Mouse (Mus musculus) intestine, embryonic 16.5 days (tissue): ENCODE data around the gene Ap3b1. TPM values are rescaled to one million over a fixed set of nuclear protein-coding genes. Genes with fewer than 3 reads are reported as not detected.

Source experiments
- ATAC-seq: fragments of 200-750 bp; cut with Nextera tagmentation; 2 replicates; pipeline ENCODE4 v1.8.0; 2017; ENCODE audit warnings: moderate TSS enrichment, moderate library complexity
- H3K27ac ChIP-seq: fragments of 300-500 bp; sonication (generic); 2 replicates; pipeline ENCODE4 v1.5.1; 2014; ENCODE audit warnings: mild to moderate bottlenecking, low read length
- H3K27me3 ChIP-seq: fragments of 300-500 bp; sonication (generic); replicated peaks from 2 replicates; pipeline ENCODE4 v1.6.1; 2014; ENCODE audit warnings: low read length, control low read depth, mixed read lengths; ENCODE audit not compliant: control insufficient read depth, insufficient read depth
- H3K36me3 ChIP-seq: fragments of 300-500 bp; sonication (generic); 2 replicates; pipeline ENCODE4 v1.6.1; 2014; ENCODE audit warnings: low read length, control low read depth; ENCODE audit not compliant: control insufficient read depth, insufficient read depth
- H3K4me1 ChIP-seq: fragments of 300-500 bp; sonication (generic); 2 replicates; pipeline ENCODE4 v1.6.1; 2014; ENCODE audit warnings: low read length, control low read depth, mixed read lengths; ENCODE audit not compliant: control insufficient read depth, insufficient read depth
- H3K4me2 ChIP-seq: fragments of 300-500 bp; sonication (generic); 2 replicates; pipeline ENCODE4 v1.6.1; 2014; ENCODE audit warnings: low read depth, low read length, control low read depth
- H3K4me3 ChIP-seq: fragments of 300-500 bp; sonication (generic); 2 replicates; pipeline ENCODE4 v1.5.1; 2014; ENCODE audit warnings: mild to moderate bottlenecking, low read length
- H3K9ac ChIP-seq: fragments of 300-500 bp; sonication (generic); 2 replicates; pipeline ENCODE4 v1.6.1; 2014; ENCODE audit warnings: low read depth, low read length
- H3K9me3 ChIP-seq: fragments of 300-500 bp; sonication (generic); 2 replicates; pipeline ENCODE4 v1.6.1; 2016; ENCODE audit warnings: low read length, control low read depth; ENCODE audit not compliant: control insufficient read depth
- WGBS: fragments of 180-500 bp; shearing (Covaris S2); extraction: QIAGEN DNeasy Blood & Tissue Kit; methylation state at CpG from one replicate; pipeline ENCODE4 v1.1.7; 2014; 5-methylcytosine and 5-hydroxymethylcytosine counted together
- polyA plus RNA-seq: library from polyadenylated mRNA; unstranded; fragments of >200 nt; fragmentation: Nextera tagmentation; extraction: Ambion mirVana; gene quantifications from 2 replicates; pipeline ENCODE4 v1.2.1, GENCODE M21; 2015

The Ap3b1 gene
- polyA plus RNA-seq, 1 experiment from 2014 or later = 48.9 TPM

DNA sequence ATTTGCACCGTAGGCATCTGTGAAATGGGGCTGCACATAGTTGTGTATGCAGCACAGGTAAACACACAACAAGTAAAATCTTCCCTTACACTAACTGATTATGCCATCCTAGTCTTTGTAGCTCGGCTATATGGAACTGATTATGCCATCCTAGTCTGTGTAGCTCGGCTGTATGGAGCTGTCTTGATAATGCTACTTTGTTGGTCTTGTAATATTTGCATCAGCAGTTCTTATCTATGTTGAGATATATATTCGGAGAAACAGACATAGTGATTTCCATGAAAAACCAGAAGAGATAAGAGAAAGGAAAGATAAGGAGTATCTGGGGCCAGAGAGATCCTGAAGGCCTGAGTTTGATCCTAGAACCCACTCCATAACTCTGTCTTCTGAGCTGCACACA, 178.6 kb downstream of the Ap3b1 start:
- no peak overlapping the region for H3K4me2 ChIP-seq
- H3K27me3 ChIP-seq = no peaks in the 10 kb centered on the region
- 76% methylated on average over 4 of the region's 4 CpGs for WGBS
- no peaks in the 10 kb centered on the region for H3K9me3 ChIP-seq
- no peak overlapping the region for H3K27ac ChIP-seq
- H3K4me3 ChIP-seq = no peak overlapping the region
- H3K4me1 ChIP-seq = no peaks in the 10 kb centered on the region
- no peak overlapping the region for H3K9ac ChIP-seq
- ATAC-seq = no peak
- 0 out of 2 replicates have a peak, but pooled peaks cover 3% of the 10 kb centered on the region for H3K36me3 ChIP-seq

DNA sequence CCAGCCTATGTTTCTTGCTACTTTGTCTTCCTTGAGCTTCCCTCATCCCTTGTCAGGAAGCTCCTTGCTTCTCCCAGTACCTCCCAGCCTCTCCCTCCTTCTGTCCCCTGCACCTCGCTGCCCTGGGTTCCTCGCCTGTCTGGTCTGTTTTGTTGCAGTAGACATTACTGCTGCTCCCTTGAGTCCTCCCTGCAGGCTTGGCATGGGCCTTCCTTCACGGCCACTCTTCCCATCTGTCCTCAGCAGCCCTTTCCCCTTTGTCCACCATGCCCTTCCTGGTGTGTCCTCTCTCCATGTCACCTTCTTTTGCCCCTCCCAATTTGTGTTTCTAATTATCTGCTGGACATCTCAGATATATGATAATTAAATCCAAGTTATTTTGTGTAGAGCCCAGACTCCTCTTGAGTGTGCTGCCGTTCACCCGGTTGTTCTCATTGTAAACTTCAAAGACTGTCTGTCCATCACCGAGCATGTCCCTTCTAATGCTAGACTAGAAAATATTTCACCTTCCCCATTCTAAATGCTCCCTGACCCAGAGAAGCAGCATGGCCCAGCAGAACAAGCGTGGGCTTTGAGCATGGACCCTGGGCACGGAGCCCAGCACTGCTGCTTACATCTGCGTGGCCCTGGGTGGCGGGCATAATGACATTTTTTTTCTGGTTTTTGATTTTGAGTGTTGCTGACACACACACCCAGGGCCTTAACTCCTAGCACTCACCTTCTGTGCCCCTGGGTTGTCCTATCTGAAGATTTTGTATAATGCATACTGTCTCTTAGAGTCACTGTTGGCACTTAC, 181.3 kb downstream of the Ap3b1 start:
- WGBS = 87% methylated on average over 10 of the region's 10 CpGs
- no peak for ATAC-seq
- no peaks in the 10 kb centered on the region for H3K27me3 ChIP-seq

DNA sequence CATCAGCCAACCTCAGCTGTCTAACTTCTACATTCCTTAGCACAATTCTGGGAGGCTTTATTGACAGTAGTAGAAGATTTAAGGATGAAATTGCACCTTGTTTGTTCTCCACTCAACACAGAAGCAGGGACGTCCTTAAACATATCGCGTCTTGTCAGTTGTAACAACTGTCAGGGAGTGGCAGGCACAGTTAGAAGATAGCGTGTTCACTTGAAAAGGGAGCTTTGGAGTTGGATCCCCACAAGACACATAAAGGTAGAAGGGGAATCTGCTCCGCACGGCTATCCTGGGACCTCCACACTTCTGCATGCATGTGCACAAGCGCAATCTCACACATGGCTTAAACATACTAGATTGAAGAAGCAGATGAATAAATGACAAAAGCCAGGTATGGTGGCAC, 183.3 kb downstream of the Ap3b1 start:
- H3K4me3 ChIP-seq = no peak overlapping the region
- no peaks in the 10 kb centered on the region for H3K9me3 ChIP-seq
- no peak overlapping the region for H3K4me2 ChIP-seq
- 0 out of 2 replicates have a peak, but pooled peaks cover 3% of the 10 kb centered on the region for H3K36me3 ChIP-seq
- no peak overlapping the region for H3K27ac ChIP-seq
- no peaks in the 10 kb centered on the region for H3K4me1 ChIP-seq
- no peak for ATAC-seq
- no peaks in the 10 kb centered on the region for H3K27me3 ChIP-seq
- H3K9ac ChIP-seq = no peak overlapping the region
- WGBS = 84% methylated on average over 7 of the region's 7 CpGs

More for the DNA sequence above, 181.3 kb downstream of the Ap3b1 start:
- Histone ChIP-seq H3K27ac (no peak overlapping the region), H3K9ac (no peak overlapping the region), H3K9me3 (no peaks in the 10 kb centered on the region), H3K4me2 (no peak overlapping the region), H3K36me3 (0 out of 2 replicates have a peak, but pooled peaks cover 3% of the 10 kb centered on the region), H3K4me1 (no peaks in the 10 kb centered on the region), H3K4me3 (no peak overlapping the region)

DNA sequence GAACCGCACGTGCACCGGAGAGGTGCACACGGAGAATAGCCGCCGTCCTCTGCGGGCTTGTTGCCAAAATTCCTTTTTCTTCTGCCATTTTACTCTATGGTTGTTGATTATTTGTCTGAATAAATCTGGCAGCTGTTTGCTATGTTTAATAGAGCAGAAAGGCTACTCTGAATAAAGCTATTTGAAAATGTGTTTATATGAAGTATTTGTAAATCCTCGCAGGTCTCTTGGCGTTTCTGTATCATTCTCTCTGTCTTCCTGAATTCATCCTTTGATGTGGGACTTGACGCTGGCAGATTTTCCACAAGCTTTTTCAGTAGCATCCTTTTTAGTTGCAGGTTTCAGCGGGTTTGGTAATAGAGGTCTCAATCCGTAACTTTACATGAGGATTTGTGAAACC, 185.5 kb downstream of the Ap3b1 start:
- no peak overlapping the region for H3K4me3 ChIP-seq
- WGBS = 72% methylated on average over 12 of the region's 12 CpGs
- ATAC-seq = no peak
- H3K36me3 ChIP-seq = 0 out of 2 replicates have a peak, but pooled peaks cover 3% of the 10 kb centered on the region
- no peaks in the 10 kb centered on the region for H3K4me1 ChIP-seq
- no peak overlapping the region for H3K27ac ChIP-seq
- H3K27me3 ChIP-seq = no peaks in the 10 kb centered on the region
- no peak overlapping the region for H3K9ac ChIP-seq
- no peaks in the 10 kb centered on the region for H3K9me3 ChIP-seq
- H3K4me2 ChIP-seq = no peak overlapping the region

DNA sequence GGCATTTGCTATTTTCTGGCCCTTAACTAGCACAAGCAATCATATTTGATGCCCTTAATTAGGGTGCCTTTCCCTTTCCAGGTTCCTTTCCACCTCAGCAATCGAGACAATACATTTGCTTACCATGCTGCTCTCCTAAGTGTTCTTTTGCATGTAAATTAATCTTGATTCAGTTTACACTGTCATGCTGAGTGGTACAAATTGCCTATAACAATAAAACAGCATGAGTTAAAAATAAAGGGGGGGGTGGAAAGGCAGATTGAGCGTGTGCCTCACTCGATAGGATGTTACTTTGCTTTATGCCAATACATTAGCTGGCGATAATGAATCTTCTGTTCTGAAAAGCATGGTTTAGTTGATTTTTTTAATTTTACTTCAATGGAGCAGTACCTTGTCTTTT, 187.0 kb downstream of the Ap3b1 start:
- Histone ChIP-seq H3K9ac (no peak overlapping the region), H3K9me3 (no peaks in the 10 kb centered on the region), H3K36me3 (0 out of 2 replicates have a peak, but pooled peaks cover 3% of the 10 kb centered on the region), H3K4me1 (peaks cover 3% of the 10 kb centered on the region; the same call in 1 of the 2 replicates), H3K4me2 (no peak overlapping the region), H3K27ac (no peak overlapping the region), H3K27me3 (no peaks in the 10 kb centered on the region), H3K4me3 (no peak overlapping the region)
- no peak for ATAC-seq
- 70% methylated on average over 4 of the region's 4 CpGs for WGBS

DNA sequence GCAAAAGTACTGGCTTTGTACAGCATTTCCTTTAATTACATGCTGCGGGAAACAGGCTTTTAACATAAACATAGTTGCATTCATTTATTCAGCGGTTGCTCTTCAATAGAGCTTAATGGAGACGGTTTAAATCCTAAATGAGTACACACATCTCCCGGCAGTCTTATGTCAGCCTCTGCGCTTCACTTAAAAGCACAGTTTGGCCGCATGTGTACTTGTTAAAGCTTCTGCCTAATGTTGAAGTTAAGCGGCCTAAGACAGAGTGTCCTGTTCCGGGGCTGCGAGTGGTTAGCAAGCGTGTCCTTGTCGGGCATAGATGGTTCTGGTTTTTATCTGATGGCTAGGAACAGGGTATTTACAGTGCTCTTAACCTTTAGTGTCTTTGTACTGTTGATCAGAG, 187.5 kb downstream of the Ap3b1 start:
- Histone ChIP-seq H3K4me3 (no peak overlapping the region), H3K9me3 (no peaks in the 10 kb centered on the region), H3K27ac (no peak overlapping the region), H3K4me2 (no peak overlapping the region), H3K27me3 (no peaks in the 10 kb centered on the region), H3K36me3 (0 out of 2 replicates have a peak, but pooled peaks cover 3% of the 10 kb centered on the region), H3K9ac (no peak overlapping the region), H3K4me1 (peaks cover 3% of the 10 kb centered on the region; the same call in 1 of the 2 replicates)
- WGBS = 52% methylated on average over 11 of the region's 11 CpGs
- no peak for ATAC-seq

DNA sequence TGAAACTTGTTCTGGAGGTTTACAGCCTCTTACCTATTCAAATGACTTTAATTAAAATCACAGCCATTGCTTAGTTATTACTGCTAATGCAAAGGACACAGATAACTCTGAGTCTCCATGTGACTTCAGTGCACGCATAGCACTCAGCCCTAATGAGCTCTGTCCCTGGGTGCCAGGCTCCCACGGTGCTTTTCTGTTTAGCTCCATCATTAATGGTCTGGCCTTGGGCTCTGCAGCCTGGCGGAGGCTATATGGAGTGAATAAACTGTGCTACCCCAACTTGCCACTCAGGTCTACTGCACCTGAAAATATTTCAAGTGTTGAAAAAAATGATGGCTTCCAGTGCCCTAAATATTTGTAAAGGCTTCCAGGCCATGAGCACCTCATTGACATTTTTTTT, 190.8 kb downstream of the Ap3b1 start:
- WGBS = 54% methylated on average over 3 of the region's 3 CpGs

DNA sequence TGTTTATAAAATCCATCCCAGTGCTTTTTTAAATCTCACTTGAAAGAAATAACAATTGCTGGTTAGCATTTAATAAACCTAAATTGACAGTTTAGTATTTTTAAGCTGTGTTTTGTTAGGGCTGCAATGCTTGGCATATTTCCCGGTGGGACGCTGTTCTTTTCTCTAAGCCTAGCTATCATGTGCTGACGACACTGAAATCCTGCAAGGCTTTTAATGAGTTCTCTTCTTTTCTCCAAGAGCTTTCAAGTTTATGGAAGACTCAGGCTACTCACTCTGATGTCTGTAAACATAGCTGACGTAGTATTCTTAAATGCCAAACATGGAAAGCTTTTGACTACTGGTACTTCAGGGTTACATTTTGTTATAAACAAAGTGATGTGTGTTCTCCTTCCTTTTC, 191.3 kb downstream of the Ap3b1 start:
- no peak overlapping the region for H3K9ac ChIP-seq
- no peaks in the 10 kb centered on the region for H3K27me3 ChIP-seq
- whole genome bisulfite sequencing = 46% methylated on average over 4 of the region's 4 CpGs
- H3K4me1 ChIP-seq = peaks cover 3% of the 10 kb centered on the region; the same call in 1 of the 2 replicates
- no peak overlapping the region for H3K4me2 ChIP-seq
- H3K4me3 ChIP-seq = no peak overlapping the region
- H3K9me3 ChIP-seq = no peaks in the 10 kb centered on the region
- no peaks in the 10 kb centered on the region for H3K36me3 ChIP-seq
- H3K27ac ChIP-seq = no peak overlapping the region
- no peak for ATAC-seq

More for the DNA sequence above, 190.8 kb downstream of the Ap3b1 start:
- H3K27me3 ChIP-seq = no peaks in the 10 kb centered on the region
- peaks cover 3% of the 10 kb centered on the region; the same call in 1 of the 2 replicates for H3K4me1 ChIP-seq
- H3K4me3 ChIP-seq = no peak overlapping the region
- no peak overlapping the region for H3K9ac ChIP-seq
- H3K36me3 ChIP-seq = no peaks in the 10 kb centered on the region
- ATAC-seq = no peak
- no peak overlapping the region for H3K4me2 ChIP-seq
- H3K27ac ChIP-seq = no peak overlapping the region
- H3K9me3 ChIP-seq = no peaks in the 10 kb centered on the region

DNA sequence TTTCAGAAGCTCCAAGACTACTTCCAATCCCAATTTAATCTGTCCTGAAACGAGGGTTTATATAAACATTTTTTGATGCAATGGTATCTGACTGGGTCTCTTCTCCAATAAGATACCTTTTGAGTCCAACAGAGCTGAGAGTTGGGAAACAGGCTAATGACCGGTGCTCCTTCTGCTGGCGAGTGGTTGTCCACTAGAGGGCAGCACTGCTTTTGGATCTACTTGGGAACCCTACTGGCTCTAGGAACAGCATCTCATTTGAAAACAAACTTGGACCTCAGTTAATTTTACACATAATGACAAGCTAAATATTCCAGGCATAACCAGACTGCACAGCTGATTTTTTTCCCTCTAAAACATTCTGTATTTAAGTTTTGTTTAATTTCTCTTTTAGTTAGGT, 201.3 kb downstream of the Ap3b1 start:
- Histone ChIP-seq H3K9ac (no peak overlapping the region), H3K27ac (no peak overlapping the region), H3K4me1 (0 out of 2 replicates have a peak, but pooled peaks cover 2% of the 10 kb centered on the region), H3K27me3 (no peaks in the 10 kb centered on the region), H3K4me3 (no peak overlapping the region), H3K36me3 (no peaks in the 10 kb centered on the region), H3K9me3 (no peaks in the 10 kb centered on the region), H3K4me2 (no peak overlapping the region)
- ATAC-seq = 0 out of 2 replicates have a peak, but pooled peaks have one; percentile 62
- 0% methylated on average over 3 of the region's 3 CpGs for WGBS
